Mouse (Mus musculus) heart, embryonic 15.5 days (tissue): ENCODE measurements at regions not wholly inside any gene's neighbourhood (a gene's known extent, or its start where the extent isn't known, plus 50 kb on each side); places are given as distances from the start of the nearest gene placed in this dataset.
"Not testable (repeated sequence)": the region's sequence is repeated elsewhere in the genome, so short reads cannot be mapped to it uniquely, and the experiment has no call there.

Experiments used
- ATAC-seq: fragments of 200-750 bp; cut with Nextera tagmentation; replicated peaks from 2 replicates; pipeline ENCODE4 v1.8.0; 2017; ENCODE audit warnings: low read depth, moderate TSS enrichment; ENCODE audit not compliant: insufficient number of reproducible peaks, insufficient read depth, low FRiP score
- H3K27ac ChIP-seq: fragments of 300-500 bp; sonication (generic); 2 replicates; pipeline ENCODE4 v1.5.1; 2015; ENCODE audit warnings: mild to moderate bottlenecking, inconsistent platforms
- H3K27me3 ChIP-seq: fragments of 300-500 bp; sonication (generic); 2 replicates; pipeline ENCODE4 v1.6.1; 2015; ENCODE audit warnings: inconsistent platforms
- H3K36me3 ChIP-seq: fragments of 300-500 bp; sonication (generic); 2 replicates; pipeline ENCODE4 v1.6.1; 2015; ENCODE audit warnings: mild to moderate bottlenecking, inconsistent platforms
- H3K4me1 ChIP-seq: fragments of 300-500 bp; sonication (generic); replicated peaks from 2 replicates; pipeline ENCODE4 v1.6.1; 2015; ENCODE audit warnings: inconsistent platforms
- H3K4me2 ChIP-seq: fragments of 300-500 bp; sonication (generic); 2 replicates; pipeline ENCODE4 v1.6.1; 2015; ENCODE audit warnings: inconsistent platforms, mild to moderate bottlenecking, moderate library complexity
- H3K4me3 ChIP-seq: fragments of 300-500 bp; sonication (generic); 2 replicates; pipeline ENCODE4 v1.5.1; 2015; ENCODE audit warnings: mild to moderate bottlenecking, inconsistent platforms
- H3K9ac ChIP-seq: fragments of 300-500 bp; sonication (generic); 2 replicates; pipeline ENCODE4 v1.6.1; 2015; ENCODE audit warnings: mild to moderate bottlenecking, inconsistent platforms
- H3K9me3 ChIP-seq: fragments of 300-500 bp; sonication (generic); replicated peaks from 2 replicates; pipeline ENCODE4 v1.6.1; 2016; ENCODE audit warnings: inconsistent platforms
- WGBS: fragments of 180-500 bp; shearing (Covaris S2); methylation state at CpG from one replicate; pipeline ENCODE4 v1.1.7; 2015; ENCODE audit warnings: mixed read lengths; 5-methylcytosine and 5-hydroxymethylcytosine counted together

GRCm38 (mm10) chr6:103809986-103810341 is 299.6 kb downstream of the Chl1 start:
- H3K27ac ChIP-seq: no peak overlapping the region
- 11% methylated on average over 7 of the region's 7 CpGs for WGBS
- no peak overlapping the region for H3K9ac ChIP-seq
- no peaks in the 10 kb centered on the region for H3K9me3 ChIP-seq
- ATAC-seq: no peak
- H3K4me1 ChIP-seq: no peaks in the 10 kb centered on the region
- peak overlapping the region; percentile 38 for H3K4me2 ChIP-seq
- no peak overlapping the region for H3K4me3 ChIP-seq
- no peaks in the 10 kb centered on the region for H3K36me3 ChIP-seq
- H3K27me3 ChIP-seq: no peaks in the 10 kb centered on the region

- H3K4me1 ChIP-seq: no peaks in the 10 kb centered on the region
- H3K9me3 ChIP-seq: no peaks in the 10 kb centered on the region
- H3K27me3 ChIP-seq: no peaks in the 10 kb centered on the region
- H3K4me3 ChIP-seq: no peak overlapping the region
- H3K36me3 ChIP-seq: no peaks in the 10 kb centered on the region
- ATAC-seq: no peak
- H3K27ac ChIP-seq: no peak overlapping the region
- WGBS: 3% methylated on average over 13 of the region's 13 CpGs
- H3K9ac ChIP-seq: no peak overlapping the region
- peak overlapping the region; percentile 38 for H3K4me2 ChIP-seq
Observed at GRCm38 (mm10) chr6:103810342-103811001, 300.1 kb downstream of the Chl1 start.

GRCm38 (mm10) chr6:103816396-103816795 is 306.0 kb downstream of the Chl1 start:
- not testable (repeated sequence) for H3K4me2 ChIP-seq, H3K36me3 ChIP-seq, H3K4me3 ChIP-seq, H3K9me3 ChIP-seq, H3K4me1 ChIP-seq, ATAC-seq, H3K27me3 ChIP-seq, H3K27ac ChIP-seq, H3K9ac ChIP-seq
- WGBS: 68% methylated on average over 5 of the region's 5 CpGs

- H3K4me2 ChIP-seq: no peak overlapping the region
- H3K4me3 ChIP-seq: no peak overlapping the region
- 69% methylated on average over 2 of the region's 2 CpGs for WGBS
- no peaks in the 10 kb centered on the region for H3K4me1 ChIP-seq
- H3K27me3 ChIP-seq: no peaks in the 10 kb centered on the region
- H3K36me3 ChIP-seq: no peaks in the 10 kb centered on the region
- no peak overlapping the region for H3K9ac ChIP-seq
- no peak for ATAC-seq
- H3K9me3 ChIP-seq: no peaks in the 10 kb centered on the region
- H3K27ac ChIP-seq: no peak overlapping the region
Observed at GRCm38 (mm10) chr6:103826042-103826441, 315.7 kb downstream of the Chl1 start.

GRCm38 (mm10) chr6:103827623-103828022 is 317.2 kb downstream of the Chl1 start:
- no peak for ATAC-seq
- Histone ChIP-seq H3K4me1 (no peaks in the 10 kb centered on the region), H3K4me3 (no peak overlapping the region), H3K36me3 (no peaks in the 10 kb centered on the region), H3K27me3 (no peaks in the 10 kb centered on the region), H3K9me3 (no peaks in the 10 kb centered on the region), H3K4me2 (no peak overlapping the region), H3K9ac (no peak overlapping the region), H3K27ac (no peak overlapping the region)
- WGBS: 84% methylated on average over 3 of the region's 3 CpGs

- H3K4me3 ChIP-seq: no peak overlapping the region
- H3K4me2 ChIP-seq: no peak overlapping the region
- no peaks in the 10 kb centered on the region for H3K27me3 ChIP-seq
- no peaks in the 10 kb centered on the region for H3K36me3 ChIP-seq
- H3K9ac ChIP-seq: no peak overlapping the region
- H3K27ac ChIP-seq: no peak overlapping the region
- ATAC-seq: no peak
- 77% methylated on average over 1 of the region's 1 CpGs for WGBS
- no peaks in the 10 kb centered on the region for H3K9me3 ChIP-seq
- no peaks in the 10 kb centered on the region for H3K4me1 ChIP-seq
Observed at GRCm38 (mm10) chr6:103828866-103829265, 318.5 kb downstream of the Chl1 start.

GRCm38 (mm10) chr6:103832301-103832700 is 321.9 kb downstream of the Chl1 start:
- no peaks in the 10 kb centered on the region for H3K27me3 ChIP-seq
- no peak overlapping the region for H3K9ac ChIP-seq
- no peak overlapping the region for H3K4me3 ChIP-seq
- H3K27ac ChIP-seq: no peak overlapping the region
- H3K36me3 ChIP-seq: no peaks in the 10 kb centered on the region
- no peaks in the 10 kb centered on the region for H3K9me3 ChIP-seq
- no peak for ATAC-seq
- H3K4me2 ChIP-seq: no peak overlapping the region
- H3K4me1 ChIP-seq: no peaks in the 10 kb centered on the region
- WGBS: 51% methylated on average over 4 of the region's 4 CpGs

GRCm38 (mm10) chr6:103832808-103833207 is 322.4 kb downstream of the Chl1 start:
- 75% methylated on average over 9 of the region's 9 CpGs for WGBS
- no peak overlapping the region for H3K27ac ChIP-seq
- H3K4me3 ChIP-seq: no peak overlapping the region
- no peaks in the 10 kb centered on the region for H3K36me3 ChIP-seq
- no peaks in the 10 kb centered on the region for H3K4me1 ChIP-seq
- no peaks in the 10 kb centered on the region for H3K27me3 ChIP-seq
- ATAC-seq: no peak
- no peaks in the 10 kb centered on the region for H3K9me3 ChIP-seq
- H3K9ac ChIP-seq: no peak overlapping the region
- no peak overlapping the region for H3K4me2 ChIP-seq

- no peak overlapping the region for H3K27ac ChIP-seq
- no peaks in the 10 kb centered on the region for H3K36me3 ChIP-seq
- no peaks in the 10 kb centered on the region for H3K9me3 ChIP-seq
- H3K27me3 ChIP-seq: no peaks in the 10 kb centered on the region
- no peak overlapping the region for H3K9ac ChIP-seq
- no peak overlapping the region for H3K4me3 ChIP-seq
- H3K4me2 ChIP-seq: no peak overlapping the region
- no peaks in the 10 kb centered on the region for H3K4me1 ChIP-seq
- 44% methylated on average over 16 of the region's 16 CpGs for WGBS
- no peak for ATAC-seq
Observed at GRCm38 (mm10) chr6:103833501-103834132, 323.2 kb downstream of the Chl1 start.

- Histone ChIP-seq H3K4me1 (no peaks in the 10 kb centered on the region), H3K4me2 (no peak overlapping the region), H3K27me3 (no peaks in the 10 kb centered on the region), H3K9ac (no peak overlapping the region), H3K9me3 (no peaks in the 10 kb centered on the region), H3K4me3 (no peak overlapping the region), H3K27ac (no peak overlapping the region), H3K36me3 (no peaks in the 10 kb centered on the region)
- ATAC-seq: no peak
- WGBS: 71% methylated on average over 8 of the region's 8 CpGs
Observed at GRCm38 (mm10) chr6:103834726-103835229, 324.4 kb downstream of the Chl1 start.

- H3K4me2 ChIP-seq: no peak overlapping the region
- no peaks in the 10 kb centered on the region for H3K9me3 ChIP-seq
- no peaks in the 10 kb centered on the region for H3K27me3 ChIP-seq
- no peak for ATAC-seq
- H3K36me3 ChIP-seq: no peaks in the 10 kb centered on the region
- no peak overlapping the region for H3K9ac ChIP-seq
- H3K27ac ChIP-seq: no peak overlapping the region
- H3K4me1 ChIP-seq: no peaks in the 10 kb centered on the region
- no peak overlapping the region for H3K4me3 ChIP-seq
Observed at GRCm38 (mm10) chr6:103859787-103860186, 349.4 kb downstream of the Chl1 start.

GRCm38 (mm10) chr6:103893455-103893854 is 383.1 kb downstream of the Chl1 start:
- 76% methylated on average over 3 of the region's 3 CpGs for WGBS
- no peak overlapping the region for H3K4me3 ChIP-seq
- no peak for ATAC-seq
- no peaks in the 10 kb centered on the region for H3K9me3 ChIP-seq
- no peak overlapping the region for H3K9ac ChIP-seq
- H3K4me2 ChIP-seq: no peak overlapping the region
- no peaks in the 10 kb centered on the region for H3K36me3 ChIP-seq
- H3K27ac ChIP-seq: no peak overlapping the region
- no peaks in the 10 kb centered on the region for H3K4me1 ChIP-seq
- no peaks in the 10 kb centered on the region for H3K27me3 ChIP-seq
